Mouse (Mus musculus) liver, adult 2 months (tissue): ENCODE data around the gene Polr2a. TPM values are rescaled to one million over a fixed set of nuclear protein-coding genes. Genes with fewer than 3 reads are reported as not detected.

Experiments
- DNase-seq: peaks from one replicate; pipeline ENCODE4 v3.0.0-alpha.2; 2011; ENCODE audit warnings: low read depth, low spot score; ENCODE audit errors: extremely low read depth
- H3K27ac ChIP-seq: fragments of 200-500 bp; replicated peaks from 2 replicates; pipeline ENCODE4 v1.5.1; 2012; ENCODE audit warnings: low read depth, mild to moderate bottlenecking, control low read depth, inconsistent platforms, low read length; ENCODE audit not compliant: insufficient read depth
- H3K27me3 ChIP-seq: fragments of 200-500 bp; 2 replicates; pipeline ENCODE4 v1.6.1; 2012; ENCODE audit warnings: mild to moderate bottlenecking, moderate library complexity, low read length, inconsistent platforms; ENCODE audit not compliant: control insufficient read depth, insufficient read depth
- H3K36me3 ChIP-seq: fragments of 200-500 bp; 2 replicates; pipeline ENCODE4 v1.6.1; 2012; ENCODE audit warnings: low read length, inconsistent platforms; ENCODE audit not compliant: control insufficient read depth, insufficient read depth
- H3K4me1 ChIP-seq: fragments of 200-500 bp; 2 replicates; pipeline ENCODE4 v1.6.1; 2011; ENCODE audit warnings: low read length; ENCODE audit not compliant: control insufficient read depth, insufficient read depth
- H3K4me3 ChIP-seq: fragments of 200-500 bp; 2 replicates; pipeline ENCODE4 v1.5.1; 2011; ENCODE audit warnings: low read depth, mild to moderate bottlenecking, control low read depth, low read length, moderate library complexity; ENCODE audit not compliant: insufficient read depth
- H3K79me2 ChIP-seq: fragments of 200-500 bp; 2 replicates; pipeline ENCODE4 v1.6.1; 2012; ENCODE audit warnings: inconsistent platforms, mild to moderate bottlenecking, low read length, moderate library complexity; ENCODE audit not compliant: control insufficient read depth, insufficient read depth
- H3K9ac ChIP-seq: fragments of 200-500 bp; 2 replicates; pipeline ENCODE4 v1.6.1; 2012; ENCODE audit warnings: low read depth, mild to moderate bottlenecking, control low read depth, inconsistent platforms, low read length
- CTCF ChIP-seq: fragments of 200-500 bp; IDR thresholded peaks from 2 replicates; pipeline ENCODE4 v1.5.1; 2011; ENCODE audit warnings: low read depth, low read length, control low read depth
- POLR2A ChIP-seq: fragments of 200-500 bp; IDR thresholded peaks from 2 replicates; pipeline ENCODE4 v1.6.1; 2011; ENCODE audit warnings: low read length, control low read depth; ENCODE audit not compliant: insufficient read depth; ENCODE audit errors: extremely low read depth
- WGBS: fragments of 180-500 bp; shearing (Covaris S2); methylation state at CpG from one replicate; pipeline ENCODE4 v1.1.7; 2018; 5-methylcytosine and 5-hydroxymethylcytosine counted together
- polyA plus RNA-seq: library from polyadenylated mRNA; depleted of rRNA; stranded (reverse); fragments of >200 nt; gene quantifications from 2 replicates; pipeline ENCODE4 v1.2.3, GENCODE M21; 2012
- total RNA-seq: library from RNA; depleted of rRNA; stranded (reverse); fragments of >200 nt; gene quantifications from 2 replicates; pipeline ENCODE4 v1.2.3, GENCODE M21; 2014

The Polr2a gene
- total and polyA plus RNA-seq, 2 experiments: 10.0 to 10.6 TPM

GRCm38 (mm10) chr11:69712954-69713672, 45.3 kb downstream of the Polr2a start:
- Histone ChIP-seq H3K79me2 (no peaks in the 10 kb centered on the region), H3K27me3 (no peaks in the 10 kb centered on the region), H3K36me3 (no peaks in the 10 kb centered on the region), H3K27ac (no peak overlapping the region), H3K4me3 (no peak overlapping the region), H3K9ac (no peak overlapping the region), H3K4me1 (peaks cover 4% of the 10 kb centered on the region; the same call in 1 of the 2 replicates)
- no peak for DNase-seq
- TF ChIP-seq POLR2A (no peak), CTCF (no peak)
- WGBS: 90% methylated on average over 20 of the region's 20 CpGs

- H3K9ac ChIP-seq: no peak overlapping the region
Measured at GRCm38 (mm10) chr11:69711082-69711481, 47.4 kb downstream of the Polr2a start.

GRCm38 (mm10) chr11:69710470-69710869, 48.0 kb downstream of the Polr2a start:
- DNase-seq: no peak
- Histone ChIP-seq H3K9ac (no peak overlapping the region), H3K27me3 (no peaks in the 10 kb centered on the region), H3K4me1 (peaks cover 2% of the 10 kb centered on the region; the same call in 1 of the 2 replicates), H3K4me3 (no peak overlapping the region), H3K36me3 (no peaks in the 10 kb centered on the region), H3K27ac (no peak overlapping the region), H3K79me2 (no peaks in the 10 kb centered on the region)
- WGBS: 92% methylated on average over 3 of the region's 3 CpGs
- TF ChIP-seq POLR2A (no peak), CTCF (no peak)

More at GRCm38 (mm10) chr11:69711082-69711481, 47.4 kb downstream of the Polr2a start:
- H3K4me1 ChIP-seq: peaks cover 4% of the 10 kb centered on the region; the same call in 1 of the 2 replicates
- WGBS: 90% methylated on average over 2 of the region's 2 CpGs
- DNase-seq: no peak
- H3K27ac ChIP-seq: no peak overlapping the region
- H3K27me3 ChIP-seq: no peaks in the 10 kb centered on the region
- no peak overlapping the region for H3K4me3 ChIP-seq
- H3K36me3 ChIP-seq: no peaks in the 10 kb centered on the region
- TF ChIP-seq POLR2A (no peak), CTCF (no peak)
- H3K79me2 ChIP-seq: no peaks in the 10 kb centered on the region

- Histone ChIP-seq H3K4me1 (no peaks in the 10 kb centered on the region), H3K36me3 (no peaks in the 10 kb centered on the region), H3K79me2 (no peaks in the 10 kb centered on the region), H3K27me3 (no peaks in the 10 kb centered on the region), H3K27ac (no peak overlapping the region), H3K4me3 (no peak overlapping the region), H3K9ac (no peak overlapping the region)
- 71% methylated on average over 11 of the region's 11 CpGs for WGBS
- DNase-seq: no peak
- TF ChIP-seq CTCF (no peak), POLR2A (no peak)
Measured at GRCm38 (mm10) chr11:69709554-69710446, 48.6 kb downstream of the Polr2a start.

GRCm38 (mm10) chr11:69708614-69709265, 49.7 kb downstream of the Polr2a start:
- no peak overlapping the region for H3K27ac ChIP-seq
- H3K36me3 ChIP-seq: no peaks in the 10 kb centered on the region
- no peak overlapping the region for H3K4me3 ChIP-seq
- TF ChIP-seq POLR2A (no peak), CTCF (no peak)
- DNase-seq: no peak
- no peak overlapping the region for H3K9ac ChIP-seq
- WGBS: 92% methylated on average over 3 of the region's 3 CpGs
- H3K79me2 ChIP-seq: no peaks in the 10 kb centered on the region
- no peaks in the 10 kb centered on the region for H3K4me1 ChIP-seq
- H3K27me3 ChIP-seq: no peaks in the 10 kb centered on the region
